Mouse (Mus musculus) neutrophil, adult 65 days (primary cell): ENCODE data around the gene Teddm2. TPM values are rescaled to one million over a fixed set of nuclear protein-coding genes. Genes with fewer than 3 reads are reported as not detected.

Source experiments
- total RNA-seq: library from RNA; stranded (reverse); gene quantifications from 2 replicates; pipeline ENCODE4 v1.2.4, GENCODE M21; 2023

Teddm2 gene
- 0.11 and 0.35 TPM in 2 replicates for total RNA-seq

GRCm38 (mm10) chr1:153899731-153900380 is at the start of gene Teddm2, which contains the start of gene Glul:
Gene Teddm2 (minus strand): TSS chr1:153900228.
Gene Glul (plus strand): TSS chr1:153899944.

GRCm38 (mm10) chr1:153891442-153891841 is 8.6 kb downstream of the Teddm2 start, which contains the start of gene Teddm1a:
Gene Teddm1a (plus strand): TSS chr1:153891742.

GRCm38 (mm10) chr1:153874045-153874444 is 26.0 kb downstream of the Teddm2 start, which contains the start of gene Teddm1b:
Gene Teddm1b (plus strand): TSS chr1:153874345.

GRCm38 (mm10) chr1:153844042-153844441 is 56.0 kb downstream of the Teddm2 start, which contains the start of gene Rgsl1:
Gene Rgsl1 (minus strand): TSS chr1:153844142.

Other genes with a start within 250 kb of the Teddm2 start
- gene Rgs8, start 247.2 kb downstream of the Teddm2 start, total RNA-seq = not detected in 2 replicates
- gene Rgs16, start 159.9 kb downstream of the Teddm2 start, total RNA-seq = 0.25 and 2.3 TPM in 2 replicates
- gene Rnasel, start 150.8 kb downstream of the Teddm2 start, total RNA-seq = 108 and 130 TPM in 2 replicates
- not detected in 2 replicates for gene Rgsl1, start 56.1 kb downstream of the Teddm2 start, total RNA-seq
- gene Teddm1b, start 25.9 kb downstream of the Teddm2 start, total RNA-seq = 0.32 TPM in 1 of 2 replicates, not detected in the other
- not detected in 2 replicates for gene Teddm1a, start 8.5 kb downstream of the Teddm2 start, total RNA-seq
- 130 and 173 TPM in 2 replicates for gene Glul, start 284 bp downstream of the Teddm2 start, total RNA-seq